Comparison of ENCODE assay signal across 9 mouse cellular contexts in the genomic region with DNA sequence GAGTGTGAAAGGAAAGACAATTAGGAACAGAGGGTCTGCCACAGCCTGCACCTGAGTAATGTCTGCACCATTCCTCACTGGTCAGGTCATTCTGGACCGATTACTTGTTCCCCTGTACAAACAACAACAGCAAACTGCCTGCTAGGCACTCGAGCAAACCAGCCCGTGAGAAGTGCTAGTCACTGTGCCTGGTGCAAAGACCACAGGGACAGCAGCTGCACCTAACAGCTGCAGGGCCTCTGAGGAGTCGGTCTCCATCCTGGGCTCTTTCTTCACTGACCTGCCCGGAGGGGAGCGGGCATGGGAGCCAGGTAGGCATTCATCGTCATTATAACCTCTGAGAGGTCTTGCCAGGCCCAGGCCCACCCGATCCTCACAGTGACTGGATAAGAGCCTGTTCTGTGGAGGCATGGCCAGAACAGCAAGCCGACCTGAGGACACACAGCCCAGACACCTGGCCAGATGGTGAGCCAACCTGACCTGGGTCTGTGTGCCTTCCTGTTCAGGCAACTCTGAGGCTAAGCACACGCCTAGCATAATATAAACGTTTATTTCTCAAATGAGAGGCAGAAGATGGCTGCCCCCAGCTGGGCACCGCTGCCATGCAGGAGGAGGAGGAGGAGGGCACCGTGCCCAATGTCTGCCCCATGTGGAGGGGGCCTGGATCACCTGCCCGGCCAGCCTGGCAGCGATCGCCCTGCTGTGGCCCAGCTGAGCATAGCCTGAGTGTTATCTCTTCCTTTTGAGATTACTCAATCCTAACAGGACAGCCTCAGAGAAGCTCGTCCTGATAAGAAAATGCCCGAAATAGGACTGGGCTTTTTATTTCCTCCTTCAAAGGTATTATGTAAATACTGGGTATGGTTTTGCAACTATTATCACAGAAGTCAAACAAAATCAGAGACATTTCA. TPM values are rescaled to one million over a fixed set of nuclear protein-coding genes. Genes with fewer than 3 reads are reported as not detected.
DNase-seq lines count a peak whose midpoint lies in the region; ATAC-seq lines count a peak whose summit lies in the region.
"Had no signal": no experiment of that assay in that cellular context is flagged by ENCODE, and none has a peak within 500 bp of the region (broad histone marks: within the 10 kb centered on the region; RNA-seq: fewer than 3 reads in every experiment).

No protein-coding gene starts in this region.

- peaks cover 17% of the 10 kb centered on the region; the same call in 1 of the 2 replicates for H3K36me3 ChIP-seq in heart, embryonic 10.5 days
- H3K36me3 ChIP-seq in lung, embryonic 15.5 days, result no peaks in the 10 kb centered on the region

- 58% methylated on average over 18 of the region's 18 CpGs for WGBS in heart, embryonic 10.5 days
- 39% methylated on average over 18 of the region's 18 CpGs for WGBS in lung, embryonic 15.5 days

- no peaks in the 10 kb centered on the region for H3K27me3 ChIP-seq in heart, embryonic 10.5 days (ENCODE audit: insufficient read depth, poor library complexity, severe bottlenecking)
- no peaks in the 10 kb centered on the region for H3K27me3 ChIP-seq in lung, embryonic 15.5 days

- H3K27ac ChIP-seq in heart, embryonic 10.5 days, result peak overlapping the region; percentile 49
- peak overlapping the region; percentile 26; the same call in 1 of the 2 replicates for H3K27ac ChIP-seq in lung, embryonic 15.5 days

- no peak overlapping the region for H3K9ac ChIP-seq in lung, embryonic 15.5 days

- H3K9me3 ChIP-seq in heart, embryonic 10.5 days, result no peaks in the 10 kb centered on the region
- H3K9me3 ChIP-seq in lung, embryonic 15.5 days, result no peaks in the 10 kb centered on the region

- peak overlapping the region; percentile 20; the same call in 1 of the 2 replicates for H3K4me2 ChIP-seq in lung, embryonic 15.5 days

- peaks cover 79% of the 10 kb centered on the region for H3K4me1 ChIP-seq in heart, embryonic 10.5 days
- H3K4me1 ChIP-seq in lung, embryonic 15.5 days, result peaks cover 27% of the 10 kb centered on the region

- ATAC-seq in lung, embryonic 15.5 days (ENCODE audit: borderline replicate concordance, extremely low read depth, low FRiP score, low TSS enrichment), result 0 out of 2 replicates have a peak, but pooled peaks have one; percentile 4
- no peak for ATAC-seq in cerebellum, adult (ENCODE audit: insufficient number of reproducible peaks, low FRiP score, low TSS enrichment)
- ATAC-seq: midbrain, embryonic 16.5 days had no signal

- peak; percentile 28 for DNase-seq in ovary, adult 18-20 months (ENCODE audit: low spot score)
- DNase-seq in ovary, postnatal 14 days (ENCODE audit: low spot score), result no peak
- no peak for DNase-seq in heart, embryonic 10.5 days (ENCODE audit: low spot score)
- DNase-seq in testis, postnatal 14 days (ENCODE audit: low spot score), result peak; percentile 50
- DNase-seq in spleen, postnatal 4 days (ENCODE audit: low spot score in 2 of 2), result no peak
- DNase-seq: thymus, adult 2 months had no signal

- H3K4me3 ChIP-seq in heart, embryonic 10.5 days, result 0 out of 2 replicates have a peak overlapping the region, but pooled peaks have one; percentile 3
- no peak overlapping the region for H3K4me3 ChIP-seq in lung, embryonic 15.5 days

RNA-seq across cellular contexts. Expression of gene Sprtn, which starts 23.9 kb away (rescaled TPM):
- 9.5 and 9.7 TPM in 2 replicates for polyA plus RNA-seq in heart, embryonic 10.5 days (2016; fragmentation: Nextera tagmentation; extraction: Ambion mirVana)
- 10.3 and 10.5 TPM in 2 replicates for polyA plus RNA-seq in lung, embryonic 15.5 days (2015; fragmentation: Nextera tagmentation; extraction: Ambion mirVana)

RNA-seq across cellular contexts. Expression of gene Exoc8, which starts 24.1 kb away (rescaled TPM):
- 7.8 and 8.0 TPM in 2 replicates for polyA plus RNA-seq in heart, embryonic 10.5 days (2016; fragmentation: Nextera tagmentation; extraction: Ambion mirVana)
- 8.8 and 9.7 TPM in 2 replicates for polyA plus RNA-seq in lung, embryonic 15.5 days (2015; fragmentation: Nextera tagmentation; extraction: Ambion mirVana)

RNA-seq across cellular contexts. Expression of gene Egln1, which starts 27.5 kb away (rescaled TPM):
- polyA plus RNA-seq in heart, embryonic 10.5 days (2016; fragmentation: Nextera tagmentation; extraction: Ambion mirVana), result 13.2 and 17.0 TPM in 2 replicates
- polyA plus RNA-seq in lung, embryonic 15.5 days (2015; fragmentation: Nextera tagmentation; extraction: Ambion mirVana), result 12.0 and 13.3 TPM in 2 replicates

RNA-seq across cellular contexts. Expression of gene 2810004N23Rik, which starts 58.7 kb away (rescaled TPM):
- 66.0 and 67.5 TPM in 2 replicates for polyA plus RNA-seq in heart, embryonic 10.5 days (2016; fragmentation: Nextera tagmentation; extraction: Ambion mirVana)
- 42.0 and 43.9 TPM in 2 replicates for polyA plus RNA-seq in lung, embryonic 15.5 days (2015; fragmentation: Nextera tagmentation; extraction: Ambion mirVana)

RNA-seq across cellular contexts. Expression of gene Gnpat, which starts 58.8 kb away (rescaled TPM):
- 132 and 134 TPM in 2 replicates for polyA plus RNA-seq in heart, embryonic 10.5 days (2016; fragmentation: Nextera tagmentation; extraction: Ambion mirVana)
- polyA plus RNA-seq in lung, embryonic 15.5 days (2015; fragmentation: Nextera tagmentation; extraction: Ambion mirVana), result 93.6 and 99.0 TPM in 2 replicates

Comparison
In these comparisons a context has a peak if more than half of its experiments do, and no peak if none do; other contexts are left out.
1. DNase-seq: peak in ovary, adult 18-20 months (single experiment) and testis, postnatal 14 days (single experiment); none in ovary, postnatal 14 days (single experiment), heart, embryonic 10.5 days (single experiment) and spleen, postnatal 4 days (0 of 2).